Comparison of ENCODE assay signal across 25 mouse cellular contexts in the genomic region with DNA sequence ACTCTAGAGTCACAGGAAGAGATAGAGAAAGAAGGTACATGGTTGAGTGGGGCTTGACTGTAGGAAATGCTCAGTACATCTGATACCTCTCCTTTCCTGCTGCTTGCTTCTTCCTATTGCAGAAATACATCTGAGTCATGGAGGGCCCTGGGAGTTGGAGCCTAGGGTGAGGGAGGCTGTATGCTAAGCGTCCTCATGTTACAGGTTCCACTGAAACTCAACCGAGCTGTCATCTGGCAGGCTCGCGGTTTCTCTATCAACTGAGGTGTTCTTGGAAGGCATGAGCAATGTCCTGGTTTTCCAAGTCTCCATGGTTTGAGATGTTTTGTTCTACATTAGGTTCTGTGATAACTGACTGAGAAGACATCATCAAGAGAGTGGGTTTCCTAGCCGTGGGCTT. TPM values are rescaled to one million over a fixed set of nuclear protein-coding genes. Genes with fewer than 3 reads are reported as not detected.
A peak's percentile ranks its signal among the peaks of the same experiment; 100 is the strongest.
DNase-seq lines count a peak whose midpoint lies in the region; ATAC-seq and TF ChIP-seq lines count a peak whose summit lies in the region.
"Had no signal": no experiment of that assay in that cellular context is flagged by ENCODE, and none has a peak within 500 bp of the region (broad histone marks: within the 10 kb centered on the region; RNA-seq: fewer than 3 reads in every experiment).

No protein-coding gene starts in this region.

- no peak for ATAC-seq in hindbrain, embryonic 16.5 days
- no peak for ATAC-seq in hindbrain, embryonic 11.5 days (ENCODE audit: low FRiP score)
- ATAC-seq in midbrain, postnatal 0 days (ENCODE audit: low FRiP score), result 0 out of 2 replicates have a peak, but pooled peaks have one; percentile 20
- ATAC-seq: activated CD4-positive, CD25-positive, alpha-beta regulatory T cell, adult 4 months; forebrain, embryonic 14.5 days; intestine, embryonic 16.5 days; Patski had no signal

- H3K9me3 ChIP-seq in hindbrain, embryonic 16.5 days (ENCODE audit: control insufficient read depth, low read length), result no peaks in the 10 kb centered on the region
- H3K9me3 ChIP-seq in hindbrain, embryonic 11.5 days (ENCODE audit: control insufficient read depth, low read length), result no peaks in the 10 kb centered on the region
- no peaks in the 10 kb centered on the region for H3K9me3 ChIP-seq in midbrain, postnatal 0 days (ENCODE audit: low read length)
- no peaks in the 10 kb centered on the region for H3K9me3 ChIP-seq in midbrain, embryonic 10.5 days (replicated peaks)
- H3K9me3 ChIP-seq: embryonic facial prominence, embryonic 13.5 days; hindbrain, embryonic 12.5 days had no signal

- no peaks in the 10 kb centered on the region for H3K27me3 ChIP-seq in hindbrain, embryonic 16.5 days (replicated peaks; ENCODE audit: control insufficient read depth, insufficient read depth, low read length)
- no peaks in the 10 kb centered on the region for H3K27me3 ChIP-seq in hindbrain, embryonic 11.5 days (ENCODE audit: control insufficient read depth, insufficient read depth, low read length)
- no peaks in the 10 kb centered on the region for H3K27me3 ChIP-seq in midbrain, postnatal 0 days (ENCODE audit: insufficient read depth, low read length)
- H3K27me3 ChIP-seq in midbrain, embryonic 10.5 days (ENCODE audit: low read depth, poor library complexity, severe bottlenecking), result no peaks in the 10 kb centered on the region
- H3K27me3 ChIP-seq: embryonic facial prominence, embryonic 13.5 days; heart, embryonic 12.5 days; hindbrain, embryonic 12.5 days; Patski had no signal

- no peak overlapping the region for H3K9ac ChIP-seq in hindbrain, embryonic 16.5 days (ENCODE audit: low read depth, low read length)
- H3K9ac ChIP-seq in hindbrain, embryonic 11.5 days (ENCODE audit: low read depth, low read length), result no peak overlapping the region
- H3K9ac ChIP-seq in midbrain, postnatal 0 days (replicated peaks; ENCODE audit: low read length, poor library complexity, severe bottlenecking), result no peak overlapping the region
- H3K9ac ChIP-seq: embryonic facial prominence, embryonic 13.5 days; heart, embryonic 12.5 days; hindbrain, embryonic 12.5 days had no signal

- WGBS in hindbrain, embryonic 16.5 days, result 89% methylated on average over 5 of the region's 5 CpGs
- 88% methylated on average over 5 of the region's 5 CpGs for WGBS in hindbrain, embryonic 11.5 days
- WGBS in midbrain, postnatal 0 days, result 92% methylated on average over 5 of the region's 5 CpGs
- 90% methylated on average over 5 of the region's 5 CpGs for WGBS in midbrain, embryonic 10.5 days

- 0 out of 2 replicates have a peak, but pooled peaks cover 3% of the 10 kb centered on the region for H3K4me1 ChIP-seq in hindbrain, embryonic 16.5 days (ENCODE audit: control insufficient read depth, insufficient read depth, low read depth, low read length)
- no peaks in the 10 kb centered on the region for H3K4me1 ChIP-seq in hindbrain, embryonic 11.5 days (replicated peaks; ENCODE audit: control insufficient read depth, insufficient read depth, low read length)
- H3K4me1 ChIP-seq in midbrain, postnatal 0 days (ENCODE audit: insufficient read depth, low read length), result 0 out of 2 replicates have a peak, but pooled peaks cover 3% of the 10 kb centered on the region
- no peaks in the 10 kb centered on the region for H3K4me1 ChIP-seq in midbrain, embryonic 10.5 days
- H3K4me1 ChIP-seq: heart, embryonic 12.5 days; hindbrain, embryonic 12.5 days had no signal

- no peak for TF ChIP-seq CTCF in gastrocnemius, adult 2 months (IDR thresholded peaks at IDR 0.05)
- TF ChIP-seq CTCF in midbrain, postnatal 0 days (IDR thresholded peaks at IDR 0.05), result no peak

- intact Hi-C loops in gastrocnemius, adult 2 months (cut with DNase I), result loop anchor here (5.0 kb wide), 1 partner anchor 41 kb away; a partner anchor contains a TSS

- peak overlapping the region; percentile 78 for H3K27ac ChIP-seq in gastrocnemius, adult 2 months
- H3K27ac ChIP-seq in hindbrain, embryonic 16.5 days (ENCODE audit: low read depth, low read length), result 0 out of 2 replicates have a peak overlapping the region, but pooled peaks have one; percentile 12
- H3K27ac ChIP-seq in hindbrain, embryonic 11.5 days (ENCODE audit: low read depth, low read length), result no peak overlapping the region
- no peak overlapping the region for H3K27ac ChIP-seq in midbrain, postnatal 0 days (ENCODE audit: low read depth, low read length)
- no peak overlapping the region for H3K27ac ChIP-seq in midbrain, embryonic 10.5 days (replicated peaks)
- H3K27ac ChIP-seq: embryonic facial prominence, embryonic 13.5 days; hindbrain, embryonic 12.5 days had no signal

- DNase-seq in gastrocnemius, adult 2 months, result peak; percentile 64
- no peak for DNase-seq in gastrocnemius, postnatal 10 days
- no peak for DNase-seq in hindbrain, embryonic 11.5 days (ENCODE audit: low spot score)
- DNase-seq in midbrain, postnatal 0 days (ENCODE audit: low spot score), result no peak
- DNase-seq in midbrain, embryonic 10.5 days (ENCODE audit: low spot score), result no peak
- peak; percentile 46 for DNase-seq in skeletal muscle tissue, adult 2 months (ENCODE audit: low read depth, low spot score)
- DNase-seq in Muller cell, postnatal 12 days (ENCODE audit: inconsistent ontology term), result no peak
- DNase-seq: adrenal gland, postnatal 14 days; cerebellum, adult 11-12 months; cerebellum, adult 9-10 months; cerebellum, postnatal 25 days; heart, postnatal 36 days had no signal

- H3K4me3 ChIP-seq in gastrocnemius, adult 2 months, result no peak overlapping the region
- no peak overlapping the region for H3K4me3 ChIP-seq in hindbrain, embryonic 16.5 days (ENCODE audit: low read length)
- no peak overlapping the region for H3K4me3 ChIP-seq in hindbrain, embryonic 11.5 days (ENCODE audit: low read depth, low read length)
- H3K4me3 ChIP-seq in midbrain, postnatal 0 days (ENCODE audit: low read depth, low read length), result no peak overlapping the region
- no peak overlapping the region for H3K4me3 ChIP-seq in midbrain, embryonic 10.5 days
- H3K4me3 ChIP-seq: embryonic facial prominence, embryonic 13.5 days; heart, embryonic 12.5 days; hindbrain, embryonic 12.5 days had no signal

- H3K36me3 ChIP-seq in hindbrain, embryonic 16.5 days (ENCODE audit: control insufficient read depth, insufficient read depth, low read length), result no peaks in the 10 kb centered on the region
- no peaks in the 10 kb centered on the region for H3K36me3 ChIP-seq in hindbrain, embryonic 11.5 days (ENCODE audit: control insufficient read depth, insufficient read depth, low read length)
- H3K36me3 ChIP-seq in midbrain, postnatal 0 days (ENCODE audit: insufficient read depth, low read length), result no peaks in the 10 kb centered on the region
- H3K36me3 ChIP-seq in midbrain, embryonic 10.5 days, result no peaks in the 10 kb centered on the region
- H3K36me3 ChIP-seq: embryonic facial prominence, embryonic 13.5 days; heart, embryonic 12.5 days; hindbrain, embryonic 12.5 days had no signal

- no peak overlapping the region for H3K4me2 ChIP-seq in hindbrain, embryonic 16.5 days (ENCODE audit: low read length)
- H3K4me2 ChIP-seq in hindbrain, embryonic 11.5 days (replicated peaks; ENCODE audit: low read depth, low read length), result no peak overlapping the region
- no peak overlapping the region for H3K4me2 ChIP-seq in midbrain, postnatal 0 days (ENCODE audit: low read depth, low read length, poor library complexity, severe bottlenecking)
- H3K4me2 ChIP-seq: embryonic facial prominence, embryonic 13.5 days; heart, embryonic 12.5 days; hindbrain, embryonic 12.5 days had no signal

RNA-seq across cellular contexts. Expression of a gene that starts 13.1 kb away (rescaled TPM):
- not detected for total RNA-seq in gastrocnemius, adult 2 months (2021)
- total RNA-seq in gastrocnemius, postnatal 10 days (2021), result not detected
- not detected in 2 replicates for polyA plus RNA-seq in hindbrain, embryonic 16.5 days (2015; fragmentation: Nextera tagmentation; extraction: Ambion mirVana)
- polyA plus RNA-seq in hindbrain, embryonic 11.5 days (2014; fragmentation: Nextera tagmentation; extraction: Ambion mirVana), result not detected in 2 replicates
- total RNA-seq in midbrain, postnatal 0 days (2014; rRNA removed), result not detected in 2 replicates
- polyA plus RNA-seq in midbrain, postnatal 0 days (2015; fragmentation: Nextera tagmentation; extraction: Ambion mirVana), result not detected in 2 replicates
- polyA plus RNA-seq in midbrain, embryonic 10.5 days (2016; fragmentation: Nextera tagmentation; extraction: Ambion mirVana), result not detected in 2 replicates
- total RNA-seq: adrenal gland, adult 18-20 months; adrenal gland, postnatal 14 days; heart, adult 8-10 months; heart, postnatal 36 days; MEL had no signal
- polyA plus RNA-seq: activated CD4-positive, CD25-positive, alpha-beta regulatory T cell, adult 4 months; C2C12; embryonic facial prominence, embryonic 13.5 days; forebrain, embryonic 14.5 days; heart, embryonic 12.5 days; heart, embryonic 16.5 days; hindbrain, embryonic 12.5 days; intestine, embryonic 16.5 days; Patski had no signal

RNA-seq across cellular contexts. Expression of a gene that starts 43.0 kb away (rescaled TPM):
- 10 to 100 TPM; 10.6 to 19.0 TPM for total RNA-seq in gastrocnemius, adult 2 months (2021)
- 10 to 100 TPM; 16.8 to 20.1 TPM for total RNA-seq in gastrocnemius, postnatal 10 days (2021)
- 3.4 and 3.6 TPM in 2 replicates for polyA plus RNA-seq in hindbrain, embryonic 16.5 days (2015; fragmentation: Nextera tagmentation; extraction: Ambion mirVana)
- 5.0 and 5.1 TPM in 2 replicates for polyA plus RNA-seq in hindbrain, embryonic 11.5 days (2014; fragmentation: Nextera tagmentation; extraction: Ambion mirVana)
- total RNA-seq in midbrain, postnatal 0 days (2014; rRNA removed), result 2.6 and 2.9 TPM in 2 replicates
- polyA plus RNA-seq in midbrain, postnatal 0 days (2015; fragmentation: Nextera tagmentation; extraction: Ambion mirVana), result 1.2 and 1.6 TPM in 2 replicates
- polyA plus RNA-seq in midbrain, embryonic 10.5 days (2016; fragmentation: Nextera tagmentation; extraction: Ambion mirVana), result 5.3 and 6.6 TPM in 2 replicates
- total RNA-seq: MEL had no signal

Comparison
In these comparisons a context has a peak if more than half of its experiments do, and no peak if none do; other contexts are left out.
1. DNase-seq: peak in gastrocnemius, adult 2 months (single experiment) and skeletal muscle tissue, adult 2 months (single experiment); none in gastrocnemius, postnatal 10 days (single experiment), hindbrain, embryonic 11.5 days (single experiment), midbrain, postnatal 0 days (single experiment), midbrain, embryonic 10.5 days (single experiment) and Muller cell, postnatal 12 days (single experiment).
2. H3K27ac ChIP-seq: peak in gastrocnemius, adult 2 months (single experiment) and hindbrain, embryonic 16.5 days (single experiment); none in hindbrain, embryonic 11.5 days (single experiment), midbrain, postnatal 0 days (single experiment) and midbrain, embryonic 10.5 days (single experiment).